Comparison of ENCODE assay signal across 9 mouse cellular contexts in the genomic region with DNA sequence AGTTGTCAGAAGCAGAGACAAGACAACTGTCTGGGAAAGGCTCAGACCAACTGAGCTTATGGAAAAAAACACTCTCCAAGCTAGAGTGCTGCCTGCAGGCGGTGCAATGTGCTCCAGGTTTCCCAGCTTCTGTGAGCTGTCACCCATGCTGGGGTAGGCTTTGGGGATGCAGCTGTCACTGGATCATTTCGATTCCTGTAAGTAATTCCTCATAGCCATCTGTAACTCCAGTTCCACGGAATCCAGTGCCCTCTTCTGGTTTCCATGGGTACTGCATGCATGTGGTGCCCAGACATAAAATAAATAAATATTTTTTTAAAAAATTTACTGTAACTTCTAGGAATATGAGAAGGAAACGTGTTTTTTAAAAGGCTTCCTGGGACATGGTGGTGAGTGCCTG. TPM values are rescaled to one million over a fixed set of nuclear protein-coding genes. Genes with fewer than 3 reads are reported as not detected.
DNase-seq lines count a peak whose midpoint lies in the region; ATAC-seq lines count a peak whose summit lies in the region.
"Had no signal": no experiment of that assay in that cellular context is flagged by ENCODE, and none has a peak within 500 bp of the region (broad histone marks: within the 10 kb centered on the region; RNA-seq: fewer than 3 reads in every experiment).

No protein-coding gene starts in this region.

- no peak for ATAC-seq in hindbrain, embryonic 13.5 days (ENCODE audit: low FRiP score)
- no peak for ATAC-seq in midbrain, embryonic 11.5 days (ENCODE audit: low FRiP score)

- no peak overlapping the region for H3K9ac ChIP-seq in hindbrain, embryonic 13.5 days
- no peak overlapping the region for H3K9ac ChIP-seq in midbrain, embryonic 11.5 days (ENCODE audit: low read length)
- H3K9ac ChIP-seq: lung, embryonic 15.5 days had no signal

- H3K4me1 ChIP-seq in hindbrain, embryonic 10.5 days (replicated peaks): no peaks in the 10 kb centered on the region
- no peaks in the 10 kb centered on the region for H3K4me1 ChIP-seq in hindbrain, embryonic 13.5 days (replicated peaks)
- no peaks in the 10 kb centered on the region for H3K4me1 ChIP-seq in midbrain, embryonic 11.5 days (ENCODE audit: control insufficient read depth, insufficient read depth, low read length)
- H3K4me1 ChIP-seq: lung, embryonic 15.5 days had no signal

- no peaks in the 10 kb centered on the region for H3K27me3 ChIP-seq in hindbrain, embryonic 10.5 days (ENCODE audit: insufficient read depth, poor library complexity, severe bottlenecking)
- no peaks in the 10 kb centered on the region for H3K27me3 ChIP-seq in hindbrain, embryonic 13.5 days
- H3K27me3 ChIP-seq in midbrain, embryonic 11.5 days (ENCODE audit: control insufficient read depth, insufficient read depth, low read length): no peaks in the 10 kb centered on the region
- H3K27me3 ChIP-seq: lung, embryonic 15.5 days had no signal

- no peak overlapping the region for H3K27ac ChIP-seq in hindbrain, embryonic 10.5 days
- H3K27ac ChIP-seq in hindbrain, embryonic 13.5 days: no peak overlapping the region
- no peak overlapping the region for H3K27ac ChIP-seq in midbrain, embryonic 11.5 days (ENCODE audit: low read depth, low read length)
- H3K27ac ChIP-seq: lung, embryonic 15.5 days had no signal

- no peak overlapping the region for H3K4me3 ChIP-seq in hindbrain, embryonic 10.5 days
- H3K4me3 ChIP-seq in hindbrain, embryonic 13.5 days: no peak overlapping the region
- H3K4me3 ChIP-seq in midbrain, embryonic 11.5 days (ENCODE audit: low read depth, low read length): no peak overlapping the region
- H3K4me3 ChIP-seq: lung, embryonic 15.5 days had no signal

- H3K36me3 ChIP-seq in hindbrain, embryonic 10.5 days: no peaks in the 10 kb centered on the region
- no peaks in the 10 kb centered on the region for H3K36me3 ChIP-seq in hindbrain, embryonic 13.5 days
- H3K36me3 ChIP-seq in midbrain, embryonic 11.5 days (ENCODE audit: control insufficient read depth, insufficient read depth, low read length): no peaks in the 10 kb centered on the region
- H3K36me3 ChIP-seq: lung, embryonic 15.5 days had no signal

- H3K4me2 ChIP-seq in hindbrain, embryonic 13.5 days: no peak overlapping the region
- H3K4me2 ChIP-seq in midbrain, embryonic 11.5 days: no peak overlapping the region
- H3K4me2 ChIP-seq: lung, embryonic 15.5 days had no signal

- 19% methylated on average over 4 of the region's 4 CpGs for WGBS in hindbrain, embryonic 10.5 days
- WGBS in hindbrain, embryonic 13.5 days: 12% methylated on average over 4 of the region's 4 CpGs
- WGBS in midbrain, embryonic 11.5 days: 9% methylated on average over 4 of the region's 4 CpGs

- no peaks in the 10 kb centered on the region for H3K9me3 ChIP-seq in hindbrain, embryonic 10.5 days
- no peaks in the 10 kb centered on the region for H3K9me3 ChIP-seq in hindbrain, embryonic 13.5 days
- H3K9me3 ChIP-seq in midbrain, embryonic 11.5 days (ENCODE audit: control insufficient read depth, low read length): no peaks in the 10 kb centered on the region
- H3K9me3 ChIP-seq: lung, embryonic 15.5 days had no signal

- peak; percentile 66 for DNase-seq in hindbrain, embryonic 10.5 days (ENCODE audit: low spot score)
- peak; percentile 57 to 59 for DNase-seq in adrenal gland, adult 18-20 months (ENCODE audit: low spot score in 2 of 2)
- peak; percentile 67 for DNase-seq in embryo, embryonic 10 days (ENCODE audit: low spot score)
- DNase-seq in heart, adult 8-10 months (ENCODE audit: low spot score): peak; percentile 52
- DNase-seq in left cerebral cortex, adult 11 months (ENCODE audit: low spot score): peak; percentile 32
- DNase-seq in midbrain, embryonic 11.5 days (ENCODE audit: low spot score, missing footprints): peak; percentile 95
- DNase-seq in telencephalon, adult 2 months (ENCODE audit: low read depth, low spot score): peak; percentile 44

RNA-seq across cellular contexts. Expression of gene Gm4756, which starts 5.2 kb away (rescaled TPM):
- not detected in 2 replicates for polyA plus RNA-seq in hindbrain, embryonic 10.5 days (2016; fragmentation: Nextera tagmentation; extraction: Ambion mirVana)
- polyA plus RNA-seq in hindbrain, embryonic 13.5 days (2015; fragmentation: Nextera tagmentation; extraction: Ambion mirVana): not detected in 2 replicates
- not detected for total RNA-seq in adrenal gland, adult 18-20 months (2021)
- total RNA-seq in heart, adult 8-10 months (2022): not detected
- not detected in 2 replicates for polyA plus RNA-seq in midbrain, embryonic 11.5 days (2014; fragmentation: Nextera tagmentation; extraction: Ambion mirVana)
- polyA plus RNA-seq: lung, embryonic 15.5 days had no signal

RNA-seq across cellular contexts. Expression of gene Dhrs7, which starts 10.0 kb away (rescaled TPM):
- 7.5 and 10.1 TPM in 2 replicates for polyA plus RNA-seq in hindbrain, embryonic 10.5 days (2016; fragmentation: Nextera tagmentation; extraction: Ambion mirVana)
- polyA plus RNA-seq in hindbrain, embryonic 13.5 days (2015; fragmentation: Nextera tagmentation; extraction: Ambion mirVana): 11.2 and 11.6 TPM in 2 replicates
- total RNA-seq in adrenal gland, adult 18-20 months (2021): 100 to 1,000 TPM; 234 to 259 TPM
- 10 to 100 TPM; 60.9 to 71.2 (median 69.3) TPM for total RNA-seq in heart, adult 8-10 months (2022)
- 12.4 and 12.8 TPM in 2 replicates for polyA plus RNA-seq in midbrain, embryonic 11.5 days (2014; fragmentation: Nextera tagmentation; extraction: Ambion mirVana)

Comparison
In these comparisons a context has a peak if more than half of its experiments do, and no peak if none do; other contexts are left out.
1. DNase-seq: peak in every context shown above with its lines; median percentile 95 in midbrain, embryonic 11.5 days; 67 in embryo, embryonic 10 days; 66 in hindbrain, embryonic 10.5 days; 58 in adrenal gland, adult 18-20 months; 52 in heart, adult 8-10 months; 44 in telencephalon, adult 2 months; 32 in left cerebral cortex, adult 11 months.